Mouse (Mus musculus): Measurements from ENCODE around the gene Hspa12b. TPM values are rescaled to one million over a fixed set of nuclear protein-coding genes. Genes with fewer than 3 reads are reported as not detected.

Hspa12b gene
- polyA plus RNA-seq (2015; fragmentation: Nextera tagmentation; extraction: Ambion mirVana) = 16.9 TPM in 2 replicates

DNA sequence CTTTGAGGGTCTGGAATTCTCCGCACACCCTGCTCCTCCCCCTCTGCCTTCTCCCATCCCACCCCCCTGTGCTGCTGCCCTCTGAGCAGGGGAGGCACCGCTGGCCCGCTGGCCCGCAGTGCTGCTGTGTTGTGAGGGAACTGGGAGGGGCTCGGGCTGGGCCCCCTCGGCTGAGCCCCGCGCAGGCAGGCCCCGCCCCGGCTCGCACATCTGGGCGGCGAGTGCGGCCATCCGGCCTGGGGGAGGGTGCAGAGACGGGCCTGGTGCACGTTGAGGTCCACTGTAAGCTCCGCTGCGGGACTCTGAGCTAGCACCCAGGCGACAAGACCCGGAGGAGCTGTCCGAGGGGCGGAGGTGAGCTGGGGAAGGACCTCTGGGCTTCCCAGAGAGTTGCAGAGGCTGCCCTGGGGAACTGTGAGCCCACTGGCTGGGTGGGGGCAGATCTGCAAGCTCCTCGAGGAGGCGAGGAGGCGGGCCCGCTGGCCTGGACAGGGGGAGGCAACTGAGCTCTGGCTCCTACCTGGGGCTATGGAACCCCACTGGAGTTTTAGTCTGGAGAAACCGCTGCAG lies at the start of gene Hspa12b:
Gene Hspa12b (plus strand): TSS at position 120 of the 570 bp plus-strand sequence.
- peaks cover 26% of the 10 kb centered on the region for H3K4me1 ChIP-seq
- H3K27me3 ChIP-seq (replicated peaks) = no peaks in the 10 kb centered on the region
- H3K4me2 ChIP-seq = peak within 1 kb of the TSS; percentile 75
- peak within 1 kb of the TSS; percentile 60 for H3K9ac ChIP-seq
- H3K4me3 ChIP-seq (replicated peaks) = peak within 1 kb of the TSS; percentile 65
- no peaks in the 10 kb centered on the region for H3K36me3 ChIP-seq
- H3K9me3 ChIP-seq = no peaks in the 10 kb centered on the region
- 3% methylated on average over 28 of the region's 28 CpGs for WGBS
- peak; percentile 89 for ATAC-seq (ENCODE audit: insufficient read depth, low FRiP score, low read depth)
- peak within 1 kb of the TSS; percentile 75 for H3K27ac ChIP-seq

DNA sequence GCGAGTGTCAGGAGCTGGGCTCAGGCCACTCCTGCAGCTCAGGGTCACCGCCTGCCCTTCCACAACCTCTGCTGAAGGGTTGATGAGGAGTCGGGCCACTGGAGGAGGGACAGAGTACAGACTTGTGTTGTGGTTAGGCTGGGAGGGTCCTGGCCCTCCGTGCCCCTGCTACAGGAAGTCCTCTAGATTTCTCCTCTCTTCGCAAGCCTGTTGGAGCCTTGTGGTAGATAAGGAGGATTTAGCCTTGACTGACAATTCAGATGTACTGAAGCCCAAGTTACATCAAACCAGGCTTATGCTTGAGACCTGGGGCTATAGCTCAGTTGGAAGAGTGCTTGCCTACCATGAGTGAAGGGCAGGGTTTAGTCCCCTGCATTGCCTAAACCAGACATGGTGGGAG lies 46.6 kb upstream of the Hspa12b start:
- H3K27me3 ChIP-seq (replicated peaks) = no peaks in the 10 kb centered on the region
- no peaks in the 10 kb centered on the region for H3K4me1 ChIP-seq
- no peaks in the 10 kb centered on the region for H3K36me3 ChIP-seq
- H3K27ac ChIP-seq = no peak overlapping the region
- no peak overlapping the region for H3K4me2 ChIP-seq
- H3K4me3 ChIP-seq (replicated peaks) = no peak overlapping the region
- no peaks in the 10 kb centered on the region for H3K9me3 ChIP-seq
- no peak overlapping the region for H3K9ac ChIP-seq
- WGBS = 73% methylated on average over 5 of the region's 5 CpGs
- ATAC-seq (ENCODE audit: insufficient read depth, low FRiP score, low read depth) = no peak

DNA sequence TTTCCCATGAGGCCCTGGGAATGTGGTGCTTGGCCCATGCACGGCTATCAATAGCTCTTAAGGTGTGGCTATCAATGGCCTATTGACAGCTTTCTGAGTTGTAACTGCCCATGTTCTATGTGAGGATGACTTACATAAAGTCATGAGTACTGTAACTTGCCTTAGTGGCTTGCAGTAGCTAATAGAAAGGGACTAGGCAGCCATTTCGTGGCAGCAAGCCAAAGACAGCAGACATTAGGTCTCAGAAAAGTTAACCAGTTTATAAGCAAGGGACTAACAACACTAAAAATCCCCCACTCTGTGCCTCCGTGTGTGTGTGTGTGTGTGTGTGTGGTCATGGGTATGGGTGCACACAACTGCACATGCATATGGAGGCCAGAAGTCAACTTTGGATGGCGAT lies 42.9 kb upstream of the Hspa12b start:
- no peaks in the 10 kb centered on the region for H3K27me3 ChIP-seq (replicated peaks)
- WGBS = 80% methylated on average over 4 of the region's 4 CpGs
- no peaks in the 10 kb centered on the region for H3K9me3 ChIP-seq
- no peak overlapping the region for H3K4me2 ChIP-seq
- no peak overlapping the region for H3K27ac ChIP-seq
- no peaks in the 10 kb centered on the region for H3K4me1 ChIP-seq
- H3K4me3 ChIP-seq (replicated peaks) = no peak overlapping the region
- no peaks in the 10 kb centered on the region for H3K36me3 ChIP-seq
- ATAC-seq (ENCODE audit: insufficient read depth, low FRiP score, low read depth) = no peak
- H3K9ac ChIP-seq = no peak overlapping the region

DNA sequence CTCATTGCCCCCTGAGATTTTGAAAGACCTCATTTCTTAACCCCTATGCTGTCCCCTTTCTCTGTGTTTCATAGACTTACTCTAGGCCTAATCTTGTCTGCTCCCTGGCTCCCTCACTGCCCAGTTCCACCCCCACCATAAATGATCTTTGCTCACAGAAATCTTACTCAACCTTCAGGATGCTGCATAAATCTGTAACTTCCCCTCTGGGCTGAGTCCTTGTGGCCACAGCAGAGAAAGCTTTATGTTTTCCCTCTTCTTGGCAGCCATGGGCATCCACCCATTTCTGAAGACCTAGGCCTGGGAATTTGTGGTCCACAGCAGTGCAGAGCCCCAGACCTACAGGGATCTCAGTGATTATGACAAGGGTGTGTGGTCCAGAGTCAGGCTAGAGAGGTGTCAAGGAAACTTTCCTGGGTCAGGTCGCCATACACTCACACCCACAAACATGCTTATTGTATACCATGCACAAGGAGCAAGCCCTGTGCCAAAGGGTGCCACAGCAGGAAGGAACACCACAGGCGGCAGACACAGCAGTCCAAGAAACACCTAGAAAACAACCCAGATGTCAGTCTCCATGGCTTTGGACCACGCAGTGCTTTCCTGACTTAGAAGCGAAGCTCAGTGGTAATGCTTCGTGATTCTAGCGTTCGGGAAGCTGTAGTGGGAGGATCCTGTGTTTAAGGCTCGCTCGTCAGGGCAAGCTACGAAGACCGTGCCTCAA lies 40.3 kb upstream of the Hspa12b start, which contains the start of gene Siglec1:
Gene Siglec1 (minus strand): TSS at position 99 of the 724 bp plus-strand sequence.
- no peak for ATAC-seq (ENCODE audit: insufficient read depth, low FRiP score, low read depth)
- no peaks in the 10 kb centered on the region for H3K36me3 ChIP-seq
- H3K4me1 ChIP-seq = no peaks in the 10 kb centered on the region
- H3K27me3 ChIP-seq (replicated peaks) = no peaks in the 10 kb centered on the region
- no peaks in the 10 kb centered on the region for H3K9me3 ChIP-seq
- 74% methylated on average over 11 of the region's 11 CpGs for WGBS
- no peak within 1 kb of the TSS for H3K4me3 ChIP-seq (replicated peaks)
- no peak within 1 kb of the TSS for H3K4me2 ChIP-seq
- no peak within 1 kb of the TSS for H3K27ac ChIP-seq
- no peak within 1 kb of the TSS for H3K9ac ChIP-seq

DNA sequence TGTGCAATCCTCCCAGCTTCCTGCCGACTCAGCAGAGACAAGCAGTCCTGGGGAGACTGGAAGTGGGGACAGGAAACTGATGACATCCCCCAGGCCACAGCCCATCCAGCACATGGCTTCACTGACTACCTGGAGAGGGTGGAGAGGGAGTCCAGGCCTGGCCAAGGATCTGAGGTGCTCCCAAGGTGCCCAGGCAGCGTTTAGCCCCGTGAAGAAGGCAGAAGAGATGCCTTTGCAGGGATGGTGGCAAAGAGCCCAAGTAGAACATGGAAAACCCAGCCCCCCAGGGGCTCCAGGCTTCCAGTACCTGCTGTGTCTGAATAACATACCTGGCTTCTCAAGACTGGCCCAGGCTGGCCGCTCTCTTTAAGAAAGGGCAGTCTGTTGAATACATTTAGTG lies 38.5 kb upstream of the Hspa12b start:
- no peak overlapping the region for H3K4me3 ChIP-seq (replicated peaks)
- no peaks in the 10 kb centered on the region for H3K9me3 ChIP-seq
- H3K27ac ChIP-seq = no peak overlapping the region
- no peak for ATAC-seq (ENCODE audit: insufficient read depth, low FRiP score, low read depth)
- no peaks in the 10 kb centered on the region for H3K36me3 ChIP-seq
- H3K9ac ChIP-seq = no peak overlapping the region
- no peaks in the 10 kb centered on the region for H3K27me3 ChIP-seq (replicated peaks)
- H3K4me2 ChIP-seq = no peak overlapping the region
- H3K4me1 ChIP-seq = no peaks in the 10 kb centered on the region
- 77% methylated on average over 4 of the region's 4 CpGs for WGBS

DNA sequence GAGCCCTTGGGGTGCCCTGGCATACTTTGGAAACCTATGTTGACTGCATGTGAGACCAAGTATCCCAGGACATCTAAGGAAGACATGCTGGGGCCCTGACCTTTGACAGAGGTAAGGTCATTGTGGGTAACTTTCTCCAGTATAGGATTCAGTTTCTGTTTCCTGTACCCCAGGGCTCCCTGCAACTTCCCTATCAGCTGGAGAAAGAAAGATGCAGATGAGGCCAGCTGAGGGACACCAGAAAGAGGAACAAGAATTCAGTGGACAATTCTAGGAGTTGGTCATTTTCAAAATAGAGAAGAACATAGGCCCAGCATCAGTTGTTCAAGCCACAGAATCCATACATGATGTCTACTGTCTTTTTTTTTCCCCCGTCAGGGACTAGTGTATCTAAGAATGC lies 37.4 kb upstream of the Hspa12b start:
- H3K36me3 ChIP-seq = no peaks in the 10 kb centered on the region
- WGBS = 96% methylated on average over 1 of the region's 1 CpGs
- ATAC-seq (ENCODE audit: insufficient read depth, low FRiP score, low read depth) = no peak
- H3K4me3 ChIP-seq (replicated peaks) = no peak overlapping the region
- H3K9me3 ChIP-seq = no peaks in the 10 kb centered on the region
- no peak overlapping the region for H3K9ac ChIP-seq
- H3K4me2 ChIP-seq = no peak overlapping the region
- H3K27me3 ChIP-seq (replicated peaks) = no peaks in the 10 kb centered on the region
- no peaks in the 10 kb centered on the region for H3K4me1 ChIP-seq
- H3K27ac ChIP-seq = no peak overlapping the region

DNA sequence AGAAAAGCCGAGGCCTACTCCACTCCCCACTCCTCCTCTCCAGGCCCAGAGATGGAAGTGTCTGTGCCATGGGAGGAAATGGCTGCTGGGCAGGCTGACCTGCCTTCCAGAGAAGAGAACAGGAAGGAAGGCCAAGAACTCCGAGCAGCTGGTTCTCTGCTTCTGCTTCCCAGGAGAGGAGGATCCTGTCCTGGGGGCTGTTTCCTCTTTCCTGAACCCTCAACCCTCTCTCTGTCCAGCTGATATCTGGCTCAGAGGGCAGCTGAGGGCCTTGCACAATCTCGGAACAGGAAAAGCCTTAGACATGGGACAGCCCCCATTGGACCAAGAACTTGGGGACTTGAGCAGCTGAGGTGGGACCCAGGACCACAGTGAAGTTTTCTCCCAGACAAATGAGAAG lies 36.2 kb upstream of the Hspa12b start:
- Histone ChIP-seq H3K9me3 (no peaks in the 10 kb centered on the region), H3K4me3 (replicated peaks) (no peak overlapping the region), H3K4me1 (no peaks in the 10 kb centered on the region), H3K27me3 (replicated peaks) (no peaks in the 10 kb centered on the region), H3K9ac (no peak overlapping the region), H3K4me2 (no peak overlapping the region), H3K36me3 (no peaks in the 10 kb centered on the region), H3K27ac (no peak overlapping the region)
- no peak for ATAC-seq (ENCODE audit: insufficient read depth, low FRiP score, low read depth)
- WGBS = 76% methylated on average over 3 of the region's 3 CpGs

DNA sequence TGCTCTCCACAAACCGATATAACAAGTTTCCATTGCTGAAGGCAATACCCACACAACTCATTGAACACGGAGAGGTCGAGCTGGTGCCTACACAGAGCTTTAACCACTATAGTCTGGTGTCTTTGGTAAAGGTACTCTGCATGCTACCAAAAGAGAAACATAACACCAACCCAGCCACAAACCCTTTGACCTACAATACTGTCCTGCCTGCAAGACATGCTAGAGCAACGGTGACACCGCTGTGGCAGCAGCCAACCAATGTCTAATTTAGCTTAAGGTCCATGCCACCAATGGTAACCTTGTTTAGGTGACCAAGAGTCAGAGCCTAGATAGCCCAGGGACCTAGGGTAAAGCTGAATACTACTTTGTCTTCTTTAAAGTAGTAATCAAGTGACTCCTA lies 33.5 kb upstream of the Hspa12b start:
- Histone ChIP-seq H3K4me2 (no peak overlapping the region), H3K27me3 (replicated peaks) (no peaks in the 10 kb centered on the region), H3K27ac (no peak overlapping the region), H3K9ac (no peak overlapping the region), H3K4me3 (replicated peaks) (no peak overlapping the region), H3K4me1 (no peaks in the 10 kb centered on the region), H3K36me3 (no peaks in the 10 kb centered on the region), H3K9me3 (no peaks in the 10 kb centered on the region)
- ATAC-seq (ENCODE audit: insufficient read depth, low FRiP score, low read depth) = no peak
- 89% methylated on average over 5 of the region's 5 CpGs for WGBS

DNA sequence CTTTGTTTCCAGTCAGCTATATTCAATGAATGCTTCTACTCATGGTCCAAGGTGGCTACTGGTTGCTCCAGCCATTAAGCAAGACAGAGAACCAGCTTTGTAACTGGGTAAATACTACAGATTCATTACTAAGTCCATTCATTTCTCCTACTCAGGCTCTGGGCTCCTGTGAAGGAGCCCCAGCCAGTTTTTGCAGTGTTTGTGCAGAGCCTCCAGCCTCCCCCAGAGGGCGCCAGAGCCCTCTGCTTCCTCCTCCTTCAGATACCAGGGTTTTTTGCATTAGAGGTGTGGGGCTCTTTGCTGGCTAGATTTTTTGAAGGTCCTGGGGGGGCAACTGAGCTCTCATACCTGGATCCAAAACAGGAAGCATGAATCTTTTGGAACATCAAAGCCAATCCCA lies 32.3 kb upstream of the Hspa12b start:
- no peak overlapping the region for H3K4me3 ChIP-seq (replicated peaks)
- no peaks in the 10 kb centered on the region for H3K36me3 ChIP-seq
- H3K4me1 ChIP-seq = no peaks in the 10 kb centered on the region
- H3K9ac ChIP-seq = no peak overlapping the region
- H3K27ac ChIP-seq = no peak overlapping the region
- no peak for ATAC-seq (ENCODE audit: insufficient read depth, low FRiP score, low read depth)
- H3K9me3 ChIP-seq = no peaks in the 10 kb centered on the region
- no peak overlapping the region for H3K4me2 ChIP-seq
- no peaks in the 10 kb centered on the region for H3K27me3 ChIP-seq (replicated peaks)
- WGBS = 5% methylated on average over 1 of the region's 1 CpGs

DNA sequence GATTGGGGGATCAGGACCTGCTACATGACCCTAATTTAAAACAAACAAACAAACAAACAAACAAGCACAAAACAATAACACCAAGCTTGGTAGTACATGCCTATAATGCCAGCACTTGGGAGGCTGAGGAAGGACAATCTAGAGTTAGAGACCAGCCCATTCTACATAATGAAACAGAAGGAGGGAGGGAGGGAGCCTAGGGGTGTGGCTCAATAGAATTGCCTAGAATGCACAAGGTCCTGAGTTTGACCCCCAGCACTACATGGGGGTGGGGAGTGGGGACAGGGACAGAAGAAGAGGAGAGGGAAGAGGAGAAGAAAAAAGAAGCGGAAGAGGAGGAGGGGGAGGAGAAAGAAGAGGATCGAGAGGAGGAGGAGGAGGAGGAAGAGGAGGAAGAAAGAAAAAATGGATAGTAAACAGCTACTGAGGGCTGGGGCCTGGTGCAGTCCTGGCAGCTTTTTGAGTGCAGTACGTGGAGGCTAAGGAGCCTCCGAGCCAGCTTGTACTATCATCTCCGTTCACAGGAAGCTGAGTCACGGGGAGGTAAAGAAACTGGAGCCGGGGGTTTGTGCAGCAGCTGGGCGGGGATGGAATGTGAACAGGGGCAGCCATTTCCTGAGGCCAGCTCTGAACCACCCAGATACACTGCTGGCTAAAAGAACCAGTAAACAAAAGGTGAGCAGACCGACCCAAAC lies 30.8 kb upstream of the Hspa12b start:
- H3K4me1 ChIP-seq = no peaks in the 10 kb centered on the region
- H3K9ac ChIP-seq = no peak overlapping the region
- H3K4me3 ChIP-seq (replicated peaks) = no peak overlapping the region
- H3K9me3 ChIP-seq = no peaks in the 10 kb centered on the region
- H3K36me3 ChIP-seq = no peaks in the 10 kb centered on the region
- WGBS = 8% methylated on average over 9 of the region's 9 CpGs
- peak overlapping the region; percentile 33; the same call in 1 of the 2 replicates for H3K4me2 ChIP-seq
- ATAC-seq (ENCODE audit: insufficient read depth, low FRiP score, low read depth) = peak; percentile 90
- no peaks in the 10 kb centered on the region for H3K27me3 ChIP-seq (replicated peaks)
- peak overlapping the region; percentile 87 for H3K27ac ChIP-seq

DNA sequence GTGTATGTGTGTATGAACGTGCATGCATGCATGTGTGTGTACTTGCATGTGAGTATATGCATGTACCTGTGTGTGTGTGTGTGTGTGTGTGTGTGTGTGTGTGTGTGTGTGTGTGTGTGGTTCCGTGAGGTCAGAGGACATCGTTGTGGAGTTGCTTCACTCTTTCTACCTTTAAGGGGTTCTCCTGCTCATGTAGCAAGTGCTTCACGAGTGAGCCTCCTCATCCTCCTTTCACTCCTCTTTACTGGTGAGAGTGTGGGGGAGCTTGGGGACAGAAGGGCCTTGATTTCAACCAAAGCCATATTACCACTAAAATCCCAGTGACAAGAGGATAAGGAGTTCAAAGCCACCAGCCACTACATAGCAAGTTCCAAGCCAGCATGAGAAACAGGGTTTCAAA lies 30.0 kb upstream of the Hspa12b start:
- no peak overlapping the region for H3K9ac ChIP-seq
- no peak overlapping the region for H3K4me3 ChIP-seq (replicated peaks)
- no peaks in the 10 kb centered on the region for H3K9me3 ChIP-seq
- H3K4me1 ChIP-seq = no peaks in the 10 kb centered on the region
- no peaks in the 10 kb centered on the region for H3K36me3 ChIP-seq
- H3K27me3 ChIP-seq (replicated peaks) = no peaks in the 10 kb centered on the region
- H3K4me2 ChIP-seq = peak overlapping the region; percentile 33; the same call in 1 of the 2 replicates
- WGBS = 64% methylated on average over 4 of the region's 4 CpGs
- ATAC-seq (ENCODE audit: insufficient read depth, low FRiP score, low read depth) = no peak
- peak overlapping the region; percentile 87; the same call in 1 of the 2 replicates for H3K27ac ChIP-seq

DNA sequence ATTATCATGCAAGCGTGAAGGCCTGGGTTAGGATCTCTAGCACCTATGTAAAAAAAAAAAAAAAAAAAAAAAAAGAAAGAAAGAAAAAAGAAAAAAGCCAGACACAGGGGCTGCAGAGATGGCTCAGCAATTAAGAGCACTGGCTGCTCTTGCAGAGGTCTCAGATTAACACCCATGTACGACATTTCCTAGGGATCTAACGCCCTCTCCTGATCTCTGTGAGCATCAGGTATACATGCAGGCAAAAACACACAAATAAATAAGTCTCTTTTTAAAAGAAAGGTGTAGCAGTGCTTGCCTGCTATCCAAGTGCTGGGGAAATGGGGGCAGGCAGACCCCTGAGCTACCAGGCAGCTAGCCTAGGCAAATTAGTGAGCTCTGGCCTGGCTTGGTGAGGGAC lies 25.6 kb upstream of the Hspa12b start:
- no peaks in the 10 kb centered on the region for H3K36me3 ChIP-seq
- no peak overlapping the region for H3K4me3 ChIP-seq (replicated peaks)
- no peak overlapping the region for H3K27ac ChIP-seq
- WGBS = 53% methylated on average over 3 of the region's 3 CpGs
- no peak for ATAC-seq (ENCODE audit: insufficient read depth, low FRiP score, low read depth)
- no peaks in the 10 kb centered on the region for H3K9me3 ChIP-seq
- no peak overlapping the region for H3K4me2 ChIP-seq
- no peaks in the 10 kb centered on the region for H3K4me1 ChIP-seq
- H3K27me3 ChIP-seq (replicated peaks) = no peaks in the 10 kb centered on the region
- no peak overlapping the region for H3K9ac ChIP-seq
